Mouse (Mus musculus): ENCODE measurements around the gene Rgs6.

Gene Rgs6

GRCm38 (mm10) chr12:82756756-82757155 lies 168.7 kb downstream of the Rgs6 start:
- CTCF ChIA-PET = no interaction called here

- CTCF ChIA-PET = no interaction called here
Observed at GRCm38 (mm10) chr12:82757367-82757766, 169.3 kb downstream of the Rgs6 start.

DNA sequence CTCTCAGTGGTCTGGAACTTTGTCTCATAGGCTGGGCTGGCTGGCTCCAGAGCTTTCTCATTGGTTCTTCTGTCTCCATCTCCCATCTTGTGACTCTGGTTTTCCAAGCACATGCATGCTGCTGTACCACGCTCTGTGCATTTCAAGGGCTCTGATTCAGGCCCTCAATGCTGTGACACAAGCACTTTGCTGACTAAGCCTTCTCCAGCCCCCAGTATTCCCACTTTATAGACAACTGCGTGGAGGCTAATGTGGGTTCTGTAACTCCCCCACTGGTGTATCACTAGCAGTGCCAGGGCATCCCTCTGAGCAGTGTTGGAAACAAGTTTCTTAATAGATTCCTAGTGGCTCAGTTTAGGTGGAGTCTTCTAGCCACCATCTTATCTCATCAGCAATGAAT lies 174.0 kb downstream of the Rgs6 start:
- CTCF ChIA-PET = no interaction called here

DNA sequence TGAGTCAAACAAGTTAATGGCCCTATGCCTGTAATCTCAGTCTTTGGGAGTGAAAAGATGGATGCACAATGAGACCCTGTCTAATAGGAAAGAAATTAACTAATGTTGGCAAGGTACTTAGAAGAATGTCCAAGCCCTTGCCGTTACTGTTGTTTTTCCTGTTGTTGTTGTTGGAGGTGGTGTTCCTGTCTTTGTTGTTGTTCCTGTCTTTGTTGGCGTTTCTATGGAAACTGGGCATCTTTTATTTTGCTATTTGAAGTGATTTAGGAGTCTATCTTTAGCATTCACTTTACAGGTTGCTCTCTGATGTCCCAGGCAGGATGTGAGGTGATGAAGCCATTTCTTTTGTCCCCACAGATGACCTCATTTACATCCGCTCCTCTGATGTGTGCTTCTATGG lies 180.6 kb downstream of the Rgs6 start:
- CTCF ChIA-PET = no interaction called here

DNA sequence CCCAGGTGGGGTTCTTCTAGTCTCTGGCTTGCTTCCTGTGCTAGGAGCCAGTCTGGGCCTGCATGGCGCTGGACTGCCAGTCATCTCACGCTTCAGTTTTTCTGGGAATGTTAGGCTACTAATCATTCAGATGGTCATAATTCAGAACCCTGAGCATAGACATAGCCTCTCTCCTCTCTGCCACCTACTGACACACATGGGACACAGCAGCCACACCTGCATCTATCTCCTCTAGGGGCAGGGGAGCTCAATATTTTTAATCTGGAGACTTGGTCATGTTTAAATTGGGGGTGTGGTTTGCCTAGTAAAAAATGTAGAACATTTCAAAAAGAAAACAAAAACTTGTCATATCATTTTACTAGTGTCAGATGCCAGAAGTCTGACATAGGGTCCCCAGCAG lies 184.1 kb downstream of the Rgs6 start:
- CTCF ChIA-PET = no interaction called here

DNA sequence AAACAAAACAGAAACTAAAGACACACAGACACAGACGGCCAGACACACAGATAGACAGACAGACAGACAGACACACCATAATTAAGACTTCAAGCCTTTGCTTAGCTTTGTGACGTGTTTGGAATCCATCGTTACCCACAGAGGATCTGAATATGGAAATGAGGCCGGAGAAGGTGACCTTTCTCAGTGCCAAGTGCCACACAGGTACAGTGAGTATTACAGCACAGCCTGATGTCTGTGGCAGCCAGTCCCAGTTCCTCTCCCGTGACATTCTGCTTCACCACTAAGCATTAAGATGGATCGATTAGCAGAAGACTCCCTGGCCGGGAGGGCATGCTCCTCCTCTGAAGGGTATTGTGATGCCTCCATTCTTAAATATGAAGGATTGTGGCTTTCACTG lies 186.5 kb downstream of the Rgs6 start:
- CTCF ChIA-PET = no interaction called here

DNA sequence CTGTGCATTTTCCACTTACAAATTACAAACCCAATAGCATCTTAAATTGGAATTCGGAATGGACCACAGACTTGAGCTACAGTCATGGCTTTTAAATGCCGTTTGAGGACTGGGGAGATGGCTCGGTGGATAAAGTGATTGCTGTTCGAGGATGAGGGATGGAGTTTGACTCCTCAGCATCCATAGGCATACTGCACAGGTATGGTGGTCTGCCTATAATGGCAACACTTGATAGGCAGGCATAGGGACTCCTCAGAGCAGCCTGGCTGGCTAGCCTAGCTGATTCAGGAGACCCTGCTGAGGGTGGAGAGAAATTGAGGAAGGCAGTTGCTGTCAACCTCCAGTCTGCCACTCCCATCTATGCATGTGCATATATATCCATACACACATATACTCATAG lies 188.6 kb downstream of the Rgs6 start:
- CTCF ChIA-PET = no interaction called here

- CTCF ChIA-PET = no interaction called here
Observed at GRCm38 (mm10) chr12:82780936-82781335, 192.8 kb downstream of the Rgs6 start.

GRCm38 (mm10) chr12:82781414-82781813 lies 193.3 kb downstream of the Rgs6 start:
- CTCF ChIA-PET = no interaction called here

DNA sequence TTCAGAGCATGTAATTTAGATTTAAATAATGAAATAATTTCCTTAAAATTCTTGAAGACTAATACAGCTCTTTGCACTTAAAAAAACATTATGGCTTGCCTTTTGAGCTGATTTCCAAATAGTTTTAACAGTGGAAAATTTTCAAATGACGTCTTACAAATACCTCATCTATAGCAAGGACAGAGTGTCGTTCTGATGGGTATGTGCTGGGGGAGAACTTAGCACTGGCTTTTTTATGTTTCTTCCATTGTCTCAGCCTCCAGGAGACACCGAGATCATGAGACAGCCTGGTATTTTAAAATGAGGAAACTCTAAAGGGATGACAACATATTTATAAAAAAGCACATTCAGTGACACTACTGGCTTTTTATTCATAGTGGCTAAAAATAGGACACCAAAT lies 204.0 kb downstream of the Rgs6 start:
- CTCF ChIA-PET = no interaction called here

DNA sequence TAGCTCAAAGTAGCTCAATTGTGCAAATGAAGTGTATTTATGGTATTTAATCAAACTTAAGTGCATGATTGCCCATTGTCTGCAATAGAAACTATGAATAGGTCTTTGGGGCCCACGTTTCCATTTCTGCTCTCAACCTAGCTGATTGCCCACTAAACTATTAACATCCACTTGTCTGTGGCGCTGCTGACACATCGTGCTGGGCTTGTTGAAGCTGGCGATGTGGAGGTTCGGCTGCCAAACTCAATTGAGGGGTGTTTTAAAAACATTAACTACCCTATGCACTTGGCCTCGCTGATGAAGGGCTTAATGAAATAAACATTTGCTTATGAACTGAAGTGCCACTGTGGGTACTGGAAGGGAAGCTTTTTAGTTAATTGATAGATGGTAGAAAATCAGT lies 211.8 kb downstream of the Rgs6 start:
- CTCF ChIA-PET = no interaction called here

- CTCF ChIA-PET = no interaction called here
Observed at GRCm38 (mm10) chr12:82801736-82802135, 213.6 kb downstream of the Rgs6 start.

DNA sequence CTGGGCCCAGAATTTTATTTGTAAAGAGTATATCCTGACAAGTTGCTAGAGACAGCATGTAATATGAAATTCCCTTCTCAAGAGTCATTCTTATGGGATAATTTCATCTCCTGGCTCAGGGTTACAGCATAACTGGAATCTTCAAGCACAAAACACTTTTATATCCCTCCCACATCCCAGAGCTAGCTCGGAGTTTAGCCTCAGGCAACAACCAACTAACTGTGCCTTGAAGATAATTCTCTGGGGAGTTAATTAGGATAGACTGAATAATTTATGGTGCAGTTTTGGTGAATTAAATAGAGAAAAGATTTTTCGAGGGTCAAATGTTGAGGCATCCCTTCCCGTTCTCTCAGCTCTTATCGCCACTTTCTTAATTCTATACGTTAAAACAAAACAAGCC lies 214.6 kb downstream of the Rgs6 start:
- CTCF ChIA-PET = no interaction called here

DNA sequence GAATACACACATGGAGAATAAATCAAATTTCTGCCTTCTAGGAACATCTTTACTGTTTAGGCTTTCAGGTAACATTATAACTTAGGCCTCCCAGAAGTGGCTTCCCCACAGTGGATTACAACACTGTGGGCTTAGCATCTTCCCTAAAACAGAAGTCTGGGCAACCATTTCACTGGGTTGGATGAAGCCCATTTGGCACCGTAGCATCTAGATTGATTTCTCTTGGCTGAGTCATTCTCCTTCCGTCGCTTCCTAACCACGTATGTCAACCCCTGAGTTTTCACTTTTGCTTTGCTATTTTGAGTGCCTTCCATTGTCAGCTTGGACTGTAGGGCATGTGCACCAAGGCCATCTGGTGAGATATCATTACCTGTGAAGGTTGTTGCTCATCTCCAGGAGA lies 217.1 kb downstream of the Rgs6 start:
- CTCF ChIA-PET = no interaction called here

DNA sequence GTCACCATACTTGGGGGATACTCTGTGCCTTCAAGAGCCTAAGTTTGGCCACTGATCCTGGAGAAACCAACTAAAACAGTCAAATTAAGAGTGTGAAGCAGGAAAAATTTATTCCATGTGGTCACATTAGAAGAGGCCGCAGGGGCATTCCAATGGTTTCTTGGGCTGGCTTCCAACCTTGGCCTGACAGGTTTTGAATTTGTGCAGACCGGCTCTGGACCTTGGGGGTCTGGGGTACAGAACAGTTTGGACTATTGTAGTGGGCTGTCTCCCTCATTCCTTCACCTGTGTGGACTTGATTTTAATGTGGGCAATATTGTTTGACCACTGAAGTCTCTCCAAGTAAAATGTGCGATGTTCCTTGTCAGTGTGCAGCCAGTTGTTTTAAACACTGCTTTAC lies 222.5 kb downstream of the Rgs6 start:
- CTCF ChIA-PET = no interaction called here

DNA sequence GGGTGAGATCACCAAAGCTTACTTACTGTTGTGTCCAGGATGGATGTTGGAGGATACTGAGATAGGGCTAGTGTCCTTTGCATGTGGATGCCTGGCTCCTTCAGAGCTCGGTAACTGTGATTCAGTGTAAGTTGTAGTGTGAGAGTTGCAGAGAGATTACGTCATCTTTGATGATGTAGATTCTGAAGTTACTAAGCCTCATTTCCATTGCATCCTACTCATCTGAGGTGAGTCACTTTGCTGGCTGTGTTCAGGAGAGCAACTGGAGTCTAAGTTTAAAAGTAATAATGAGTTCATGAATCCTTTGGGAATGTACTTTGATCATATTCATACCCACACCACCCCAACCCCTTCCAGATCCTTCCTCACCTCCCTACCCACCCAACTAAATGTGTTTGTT lies 227.9 kb downstream of the Rgs6 start:
- CTCF ChIA-PET = no interaction called here

- CTCF ChIA-PET = no interaction called here
Observed at GRCm38 (mm10) chr12:82819328-82819727, 231.2 kb downstream of the Rgs6 start.

- CTCF ChIA-PET = no interaction called here
Observed at GRCm38 (mm10) chr12:82819991-82820390, 231.9 kb downstream of the Rgs6 start.

GRCm38 (mm10) chr12:82822821-82823620 lies 234.9 kb downstream of the Rgs6 start:
- CTCF ChIA-PET = no interaction called here

GRCm38 (mm10) chr12:82830333-82830732 lies 242.2 kb downstream of the Rgs6 start:
- CTCF ChIA-PET = no interaction called here

GRCm38 (mm10) chr12:82838544-82838943 lies 250.5 kb downstream of the Rgs6 start:
- CTCF ChIA-PET = no interaction called here

DNA sequence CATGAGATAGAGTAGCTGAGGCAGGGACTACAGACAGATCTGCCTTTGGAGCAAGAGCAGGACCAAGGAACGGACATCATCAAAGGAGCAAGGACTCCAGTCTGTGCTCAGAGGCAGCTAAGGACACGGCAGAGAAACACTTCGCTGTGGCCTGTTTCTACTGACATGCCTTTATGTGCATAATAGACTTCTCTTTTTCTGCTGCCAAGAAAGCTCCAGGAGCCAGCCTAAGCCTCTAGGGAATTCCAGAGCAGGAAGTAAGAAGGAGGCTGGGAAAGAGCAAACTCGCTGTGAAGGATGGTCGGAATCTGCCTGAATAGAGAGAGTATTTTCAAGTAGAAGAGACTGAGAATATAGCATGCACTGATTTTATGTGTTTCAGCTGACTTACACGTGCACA lies 253.5 kb downstream of the Rgs6 start:
- CTCF ChIA-PET = no interaction called here

DNA sequence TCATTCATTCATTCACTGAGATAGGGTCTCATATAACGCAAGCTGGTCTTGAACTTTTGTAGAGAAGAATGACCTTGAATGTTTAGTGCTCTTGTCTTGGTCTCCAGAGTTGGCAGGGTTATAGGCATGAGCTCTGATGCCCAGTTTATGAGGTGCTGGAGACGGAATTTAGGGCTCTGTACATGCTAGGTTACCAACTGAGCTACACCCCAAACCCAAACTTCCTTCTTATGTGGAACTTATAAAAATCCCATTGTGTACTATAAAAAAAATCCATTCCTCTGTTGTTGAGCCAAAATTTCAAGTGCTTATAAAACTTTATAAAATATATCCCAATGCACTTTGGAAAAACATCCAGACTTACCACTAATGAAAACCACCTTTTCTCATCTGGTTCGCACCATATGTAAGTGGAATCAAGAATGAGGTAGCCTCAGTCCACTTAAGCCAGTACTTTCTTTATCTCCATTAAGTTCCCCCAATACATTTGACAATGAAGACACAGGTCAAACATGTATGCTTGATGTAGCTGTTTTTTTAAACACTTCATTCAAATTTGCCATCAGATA lies 260.3 kb downstream of the Rgs6 start:
- CTCF ChIA-PET = no interaction called here

- CTCF ChIA-PET = no interaction called here
Observed at GRCm38 (mm10) chr12:82854902-82855301, 266.8 kb downstream of the Rgs6 start.

Data from spleen, embryonic (tissue).